Mouse (Mus musculus) liver, postnatal 0 days (tissue): ENCODE measurements around the gene Gls2. TPM values are rescaled to one million over a fixed set of nuclear protein-coding genes. Genes with fewer than 3 reads are reported as not detected.
"Not testable (repeated sequence)": the region's sequence is repeated elsewhere in the genome, so short reads cannot be mapped to it uniquely, and the experiment has no call there.

ENCODE experiments used
- ATAC-seq: fragments of 200-750 bp; cut with Nextera tagmentation; 2 replicates; pipeline ENCODE4 v1.8.0; 2017; ENCODE audit warnings: mild to moderate bottlenecking, moderate library complexity
- DNase-seq: peaks from one replicate; pipeline ENCODE4 v3.0.0-alpha.2; 2016
- H3K27ac ChIP-seq: fragments of 300-500 bp; sonication (generic); 2 replicates; pipeline ENCODE4 v1.5.1; 2014; ENCODE audit warnings: antibody characterized with exemption, moderate library complexity, mild to moderate bottlenecking, low read depth
- H3K27me3 ChIP-seq: fragments of 300-500 bp; sonication (generic); 2 replicates; pipeline ENCODE4 v1.6.1; 2014; ENCODE audit warnings: low read length, control low read depth, mixed read lengths; ENCODE audit not compliant: insufficient read depth
- H3K36me3 ChIP-seq: fragments of 300-500 bp; sonication (generic); replicated peaks from 2 replicates; pipeline ENCODE4 v1.6.1; 2014; ENCODE audit warnings: mild to moderate bottlenecking, control low read depth, low read length, moderate library complexity, mixed read lengths; ENCODE audit not compliant: insufficient read depth
- H3K4me1 ChIP-seq: fragments of 300-500 bp; sonication (generic); 2 replicates; pipeline ENCODE4 v1.6.1; 2014; ENCODE audit warnings: antibody characterized with exemption, mild to moderate bottlenecking, control low read depth; ENCODE audit not compliant: insufficient read depth
- H3K4me2 ChIP-seq: fragments of 300-500 bp; sonication (generic); 2 replicates; pipeline ENCODE4 v1.6.1; 2014; ENCODE audit warnings: low read depth, mild to moderate bottlenecking, low read length, moderate library complexity, mixed read lengths
- H3K4me3 ChIP-seq: fragments of 300-500 bp; sonication (generic); 2 replicates; pipeline ENCODE4 v1.5.1; 2014; ENCODE audit warnings: low read depth, low read length
- H3K9ac ChIP-seq: fragments of 300-500 bp; sonication (generic); replicated peaks from 2 replicates; pipeline ENCODE4 v1.6.1; 2014; ENCODE audit warnings: mild to moderate bottlenecking, moderate library complexity
- H3K9me3 ChIP-seq: fragments of 300-500 bp; sonication (generic); 2 replicates; pipeline ENCODE4 v1.6.1; 2016; ENCODE audit warnings: mild to moderate bottlenecking, control low read depth, low read length, mixed read lengths
- CTCF ChIP-seq: sonication (generic); IDR thresholded peaks from 2 replicates; pipeline ENCODE4 v1.5.1; 2016; ENCODE audit warnings: antibody characterized with exemption, low read depth
- EP300 ChIP-seq: IDR thresholded peaks from 2 replicates; pipeline ENCODE4 v1.6.1; 2016; ENCODE audit warnings: antibody characterized with exemption, low read depth, mild to moderate bottlenecking
- WGBS: fragments of 180-500 bp; shearing (Covaris S2); extraction: QIAGEN DNeasy Blood & Tissue Kit; methylation state at CpG from one replicate; pipeline ENCODE4 v1.1.7; 2014; ENCODE audit not compliant: insufficient replicate concordance; 5-methylcytosine and 5-hydroxymethylcytosine counted together
- polyA plus RNA-seq: library from polyadenylated mRNA; unstranded; fragments of >200 nt; fragmentation: Nextera tagmentation; extraction: Ambion mirVana; gene quantifications from 2 replicates; pipeline ENCODE4 v1.2.1, GENCODE M21; 2015

The Gls2 gene
- polyA plus RNA-seq, 1 experiment from 2014 or later: 48.8 TPM

- no peak overlapping the region for H3K27ac ChIP-seq
- no peaks in the 10 kb centered on the region for H3K27me3 ChIP-seq
- H3K9me3 ChIP-seq: no peaks in the 10 kb centered on the region
- peaks cover 4% of the 10 kb centered on the region; the same call in 1 of the 2 replicates for H3K4me1 ChIP-seq
- TF ChIP-seq CTCF: no peak
- TF ChIP-seq EP300: no peak
- H3K36me3 ChIP-seq: no peaks in the 10 kb centered on the region
- H3K4me2 ChIP-seq: no peak overlapping the region
- 52% methylated on average over 6 of the region's 6 CpGs for WGBS
- ATAC-seq (no peak), DNase-seq (no peak)
- H3K4me3 ChIP-seq: no peak overlapping the region
- no peak overlapping the region for H3K9ac ChIP-seq
These were observed 27.2 kb upstream of the Gls2 start for GRCm38 (mm10) chr10:128167091-128167490.

- not testable (repeated sequence) for H3K27me3 ChIP-seq, H3K36me3 ChIP-seq, H3K27ac ChIP-seq, H3K4me3 ChIP-seq, H3K4me2 ChIP-seq, DNase-seq, H3K9ac ChIP-seq, ATAC-seq, H3K9me3 ChIP-seq
- H3K4me1 ChIP-seq: peaks cover 11% of the 10 kb centered on the region; the same call in 1 of the 2 replicates
- WGBS: 88% methylated on average over 10 of the region's 10 CpGs
These were observed 22.9 kb upstream of the Gls2 start for GRCm38 (mm10) chr10:128171348-128171747.

- DNase-seq (no peak), ATAC-seq (no peak)
- peaks cover 8% of the 10 kb centered on the region; the same call in 1 of the 2 replicates for H3K4me1 ChIP-seq
- peak overlapping the region; percentile 92 for H3K4me2 ChIP-seq
- no peaks in the 10 kb centered on the region for H3K36me3 ChIP-seq
- H3K27ac ChIP-seq: peak overlapping the region; percentile 75; the same call in 1 of the 2 replicates
- 18% methylated on average over 3 of the region's 3 CpGs for WGBS
- H3K9me3 ChIP-seq: no peaks in the 10 kb centered on the region
- TF ChIP-seq CTCF: no peak
- no peak for TF ChIP-seq EP300
- H3K4me3 ChIP-seq: peak overlapping the region; percentile 71
- peak overlapping the region; percentile 76 for H3K9ac ChIP-seq
- H3K27me3 ChIP-seq: no peaks in the 10 kb centered on the region
These were observed 19.0 kb upstream of the Gls2 start for GRCm38 (mm10) chr10:128175302-128175701.

- peak overlapping the region; percentile 71 for H3K4me3 ChIP-seq
- H3K4me1 ChIP-seq: peaks cover 8% of the 10 kb centered on the region; the same call in 1 of the 2 replicates
- H3K27ac ChIP-seq: peak overlapping the region; percentile 75
- H3K27me3 ChIP-seq: no peaks in the 10 kb centered on the region
- H3K4me2 ChIP-seq: peak overlapping the region; percentile 92
- peak; percentile 78 for DNase-seq
- no peaks in the 10 kb centered on the region for H3K9me3 ChIP-seq
- H3K9ac ChIP-seq: peak overlapping the region; percentile 76
- peak; percentile 84 for ATAC-seq
- TF ChIP-seq EP300: no peak
- TF ChIP-seq CTCF: no peak
- no peaks in the 10 kb centered on the region for H3K36me3 ChIP-seq
- under 1% methylated on average over 17 of the region's 17 CpGs for WGBS
These were observed 18.1 kb upstream of the Gls2 start for GRCm38 (mm10) chr10:128175996-128176755.

GRCm38 (mm10) chr10:128177316-128177715, 16.9 kb upstream of the Gls2 start:
- DNase-seq (no peak), ATAC-seq (no peak)
- H3K9me3 ChIP-seq: no peaks in the 10 kb centered on the region
- peaks cover 8% of the 10 kb centered on the region; the same call in 1 of the 2 replicates for H3K4me1 ChIP-seq
- H3K36me3 ChIP-seq: no peaks in the 10 kb centered on the region
- no peak for TF ChIP-seq CTCF
- no peak for TF ChIP-seq EP300
- H3K9ac ChIP-seq: no peak overlapping the region
- WGBS: 82% methylated on average over 4 of the region's 4 CpGs
- no peak overlapping the region for H3K4me2 ChIP-seq
- no peak overlapping the region for H3K27ac ChIP-seq
- H3K27me3 ChIP-seq: no peaks in the 10 kb centered on the region
- H3K4me3 ChIP-seq: no peak overlapping the region

- TF ChIP-seq EP300 (no peak), CTCF (no peak)
- H3K4me1 ChIP-seq: peaks cover 11% of the 10 kb centered on the region; the same call in 1 of the 2 replicates
- no peaks in the 10 kb centered on the region for H3K36me3 ChIP-seq
- DNase-seq (peak; percentile 21), ATAC-seq (no peak)
- H3K4me3 ChIP-seq: peak within 1 kb of the TSS; percentile 22
- 13% methylated on average over 6 of the region's 6 CpGs for WGBS
- peak within 1 kb of the TSS; percentile 48 for H3K4me2 ChIP-seq
- H3K9ac ChIP-seq: peak within 1 kb of the TSS; percentile 42; the same call in 1 of the 2 replicates
- H3K27me3 ChIP-seq: no peaks in the 10 kb centered on the region
- no peaks in the 10 kb centered on the region for H3K9me3 ChIP-seq
- H3K27ac ChIP-seq: peak within 1 kb of the TSS; percentile 55
These were observed 14.3 kb upstream of the Gls2 start, which contains the start of gene Rbms2 for GRCm38 (mm10) chr10:128179989-128180388. Rbms2 (minus strand) TSS chr10:128180297.
